Mouse (Mus musculus) embryo, embryonic 10 days (tissue): ENCODE measurements around the gene Limch1.

Source experiments
- DNase-seq: peaks from one replicate; pipeline ENCODE4 v3.0.0-alpha.2; 2015; ENCODE audit warnings: low spot score

Gene Limch1

DNA sequence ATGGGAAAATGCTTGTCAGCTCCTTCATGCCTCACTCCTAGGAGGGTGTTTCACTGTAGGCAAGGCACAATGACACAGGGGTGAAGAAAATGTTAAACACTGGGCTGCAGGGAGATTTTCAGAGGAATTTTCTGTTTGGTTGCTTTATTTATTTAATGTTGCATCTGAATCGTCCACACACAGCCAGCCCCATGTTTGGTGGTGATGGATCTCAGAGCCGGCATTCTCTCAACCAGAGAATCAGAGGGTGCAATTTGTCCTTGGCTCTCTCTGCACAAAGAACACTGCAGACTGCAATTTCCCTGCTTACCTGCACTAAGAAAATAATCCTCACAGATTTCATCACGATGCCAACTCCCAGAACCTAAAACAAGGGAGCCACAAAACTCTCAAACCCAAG, 357.4 kb downstream of the Limch1 start:
- peak; percentile 35 for DNase-seq

- no peak for DNase-seq
These were observed 360.6 kb downstream of the Limch1 start for GRCm38 (mm10) chr5:67106261-67106660.
